Mouse (Mus musculus) inflammation-experienced regulatory T-cells, adult 6 months (primary cell): ENCODE results near the gene Rdm1. TPM values are rescaled to one million over a fixed set of nuclear protein-coding genes. Genes with fewer than 3 reads are reported as not detected.
A peak's percentile ranks its signal among the peaks of the same experiment; 100 is the strongest.
"Not testable (repeated sequence)": the region's sequence is repeated elsewhere in the genome, so short reads cannot be mapped to it uniquely, and the experiment has no call there.

Experiments
- ATAC-seq: one replicate; pipeline ENCODE4 v1.8.0; 2017
- polyA plus RNA-seq, 3 experiments: library from polyadenylated mRNA; unstranded; fragments of 100-300 nt; shearing (Covaris generic); gene quantifications; one replicate each; pipeline ENCODE4 v1.2.1; 2017

Gene Rdm1
- polyA plus RNA-seq, 3 experiments from 2014 or later = 74.3 to 80.3 (median 78.1) TPM

- ATAC-seq = no peak
Observed at GRCm38 (mm10) chr11:101616948-101617767, 9.8 kb upstream of the Rdm1 start.

- ATAC-seq = no peak
Observed at GRCm38 (mm10) chr11:101617849-101618248, 9.1 kb upstream of the Rdm1 start.

GRCm38 (mm10) chr11:101618596-101618995 lies 8.4 kb upstream of the Rdm1 start:
- no peak for ATAC-seq

- ATAC-seq = not testable (repeated sequence)
Observed at GRCm38 (mm10) chr11:101620022-101620655, 6.9 kb upstream of the Rdm1 start.

GRCm38 (mm10) chr11:101626649-101626994 lies 373 bp upstream of the Rdm1 start:
- ATAC-seq = peak; percentile 35

- ATAC-seq = peak; percentile 39
Observed at GRCm38 (mm10) chr11:101627857-101628559, 1.0 kb downstream of the Rdm1 start.

- not testable (repeated sequence) for ATAC-seq
Observed at GRCm38 (mm10) chr11:101628733-101629417, 1.9 kb downstream of the Rdm1 start.

GRCm38 (mm10) chr11:101635660-101636059 lies 8.7 kb downstream of the Rdm1 start:
- ATAC-seq = no peak

GRCm38 (mm10) chr11:101639761-101640160 lies 12.8 kb downstream of the Rdm1 start:
- no peak for ATAC-seq

- peak; percentile 32 for ATAC-seq
Observed at GRCm38 (mm10) chr11:101640857-101641709, 14.1 kb downstream of the Rdm1 start.

GRCm38 (mm10) chr11:101641710-101642642 lies 15.0 kb downstream of the Rdm1 start:
- ATAC-seq = peak; percentile 52

- no peak for ATAC-seq
Observed at GRCm38 (mm10) chr11:101642931-101643330, 15.9 kb downstream of the Rdm1 start.

- ATAC-seq = no peak
Observed at GRCm38 (mm10) chr11:101644591-101644990, 17.6 kb downstream of the Rdm1 start.

- not testable (repeated sequence) for ATAC-seq
Observed at GRCm38 (mm10) chr11:101645043-101645410, 18.0 kb downstream of the Rdm1 start.

GRCm38 (mm10) chr11:101645411-101646282 lies 18.7 kb downstream of the Rdm1 start:
- ATAC-seq = peak; percentile 55

GRCm38 (mm10) chr11:101646283-101646794 lies 19.3 kb downstream of the Rdm1 start:
- not testable (repeated sequence) for ATAC-seq

GRCm38 (mm10) chr11:101647093-101647492 lies 20.1 kb downstream of the Rdm1 start:
- not testable (repeated sequence) for ATAC-seq

- ATAC-seq = no peak
Observed at GRCm38 (mm10) chr11:101656356-101656755, 29.4 kb downstream of the Rdm1 start.

GRCm38 (mm10) chr11:101657528-101657885 lies 30.5 kb downstream of the Rdm1 start:
- no peak for ATAC-seq
